Mouse (Mus musculus): ENCODE results near the gene Nod2. TPM values are rescaled to one million over a fixed set of nuclear protein-coding genes. Genes with fewer than 3 reads are reported as not detected.

The Nod2 gene
- total and polyA plus RNA-seq, 3 experiments, result 0.22 to 0.50 TPM; not detected in 1

GRCm38 (mm10) chr8:88723256-88723963, 76.3 kb downstream of the Nod2 start:
- H3K9me3 ChIP-seq (replicated peaks; ENCODE audit: insufficient read depth, low read length), result no peaks in the 10 kb centered on the region
- no peaks in the 10 kb centered on the region for H3K79me2 ChIP-seq (ENCODE audit: control insufficient read depth, insufficient read depth, low read length, poor library complexity)
- H3K9ac ChIP-seq (ENCODE audit: control insufficient read depth, low read depth, low read length, poor library complexity, severe bottlenecking), result no peak overlapping the region
- no peak for TF ChIP-seq USF2 (IDR thresholded peaks at IDR 0.05; ENCODE audit: borderline replicate concordance in 1 of 2, insufficient read depth in 1 of 2, low read depth in 1 of 2, low read length in 2 of 2)
- TF ChIP-seq CHD1 (IDR thresholded peaks at IDR 0.05; ENCODE audit: low read depth, low read length), result no peak
- peak; percentile 56 to 59; a peak in 2 of 4 replicates for TF ChIP-seq EP300 (IDR thresholded peaks at IDR 0.05; ENCODE audit: low read depth in 1 of 2, low read length in 2 of 2)
- no peak for TF ChIP-seq ZMIZ1 (IDR thresholded peaks at IDR 0.05; ENCODE audit: low read depth, low read length)
- 0 out of 2 replicates have a peak, but pooled peaks have one; percentile 29 for TF ChIP-seq GATA1 (IDR thresholded peaks at IDR 0.05; ENCODE audit: low read depth, low read length)
- no peak for TF ChIP-seq JUND (IDR thresholded peaks at IDR 0.05; ENCODE audit: low read depth, low read length)
- TF ChIP-seq CHD2 (IDR thresholded peaks at IDR 0.05; ENCODE audit: low read length), result no peak
- no peak for TF ChIP-seq TAL1 (IDR thresholded peaks at IDR 0.05; ENCODE audit: low read length)
- TF ChIP-seq ETS1 (IDR thresholded peaks at IDR 0.05; ENCODE audit: low read depth, low read length), result no peak
- no peak for TF ChIP-seq ELF1 (IDR thresholded peaks at IDR 0.05; ENCODE audit: low read depth, low read length)
- DNase-seq (ENCODE audit: low read depth, low spot score), result peak; percentile 24
- no peaks in the 10 kb centered on the region for H3K27me3 ChIP-seq (ENCODE audit: control insufficient read depth in 1 of 2, insufficient read depth in 2 of 2, low read length in 2 of 2)
- H3K4me3 ChIP-seq (ENCODE audit: control insufficient read depth in 1 of 2, insufficient read depth in 1 of 2, low read depth in 2 of 2, low read length in 2 of 2), result no peak overlapping the region
- H3K27ac ChIP-seq (ENCODE audit: control insufficient read depth, low read depth, low read length), result peak overlapping the region; percentile 53; the same call in 1 of the 2 replicates
- H3K4me1 ChIP-seq (ENCODE audit: control insufficient read depth in 1 of 2, insufficient read depth in 2 of 2, low read length in 2 of 2), result no peaks in the 10 kb centered on the region
- H3K36me3 ChIP-seq (ENCODE audit: control insufficient read depth in 1 of 2, insufficient read depth in 2 of 2, low read length in 2 of 2), result peaks cover 5 to 7% of the 10 kb centered on the region in 2 experiments

Other genes starting within 250 kb of the Nod2 start
- not detected in 2 replicates for gene Nkd1, start 126.0 kb upstream of the Nod2 start, total RNA-seq (2012; rRNA removed)
- not detected for gene Nkd1, start 126.0 kb upstream of the Nod2 start, polyA plus RNA-seq (2012; ENCODE audit: insufficient read depth in 1 of 2, insufficient read length in 2 of 2, low read depth in 1 of 2, low replicate concordance in 2 of 2, missing spikeins in 1 of 2)
- 10.1 and 13.3 TPM in 2 replicates for gene Snx20, start 11.2 kb upstream of the Nod2 start, total RNA-seq (2012; rRNA removed)
- gene Snx20, start 11.2 kb upstream of the Nod2 start, polyA plus RNA-seq (2012; ENCODE audit: insufficient read depth in 1 of 2, insufficient read length in 2 of 2, low read depth in 1 of 2, low replicate concordance in 2 of 2, missing spikeins in 1 of 2), result 10 to 100 TPM in 1 of 2 experiments, not detected in 1; 15.9 TPM
- 7.2 and 8.4 TPM in 2 replicates for gene Cyld, start 49.7 kb downstream of the Nod2 start, total RNA-seq (2012; rRNA removed)
- 1 to 10 TPM in 1 of 2 experiments, not detected in 1; 7.8 TPM for gene Cyld, start 49.7 kb downstream of the Nod2 start, polyA plus RNA-seq (2012; ENCODE audit: insufficient read depth in 1 of 2, insufficient read length in 2 of 2, low read depth in 1 of 2, low replicate concordance in 2 of 2, missing spikeins in 1 of 2)